Mouse (Mus musculus): Measurements from ENCODE around the gene Kctd3. TPM values are rescaled to one million over a fixed set of nuclear protein-coding genes. Genes with fewer than 3 reads are reported as not detected.
"Not testable (repeated sequence)": the region's sequence is repeated elsewhere in the genome, so short reads cannot be mapped to it uniquely, and the experiment has no call there.

Gene Kctd3
- 68.0 and 73.3 TPM in 2 replicates for total RNA-seq (2017)

DNA sequence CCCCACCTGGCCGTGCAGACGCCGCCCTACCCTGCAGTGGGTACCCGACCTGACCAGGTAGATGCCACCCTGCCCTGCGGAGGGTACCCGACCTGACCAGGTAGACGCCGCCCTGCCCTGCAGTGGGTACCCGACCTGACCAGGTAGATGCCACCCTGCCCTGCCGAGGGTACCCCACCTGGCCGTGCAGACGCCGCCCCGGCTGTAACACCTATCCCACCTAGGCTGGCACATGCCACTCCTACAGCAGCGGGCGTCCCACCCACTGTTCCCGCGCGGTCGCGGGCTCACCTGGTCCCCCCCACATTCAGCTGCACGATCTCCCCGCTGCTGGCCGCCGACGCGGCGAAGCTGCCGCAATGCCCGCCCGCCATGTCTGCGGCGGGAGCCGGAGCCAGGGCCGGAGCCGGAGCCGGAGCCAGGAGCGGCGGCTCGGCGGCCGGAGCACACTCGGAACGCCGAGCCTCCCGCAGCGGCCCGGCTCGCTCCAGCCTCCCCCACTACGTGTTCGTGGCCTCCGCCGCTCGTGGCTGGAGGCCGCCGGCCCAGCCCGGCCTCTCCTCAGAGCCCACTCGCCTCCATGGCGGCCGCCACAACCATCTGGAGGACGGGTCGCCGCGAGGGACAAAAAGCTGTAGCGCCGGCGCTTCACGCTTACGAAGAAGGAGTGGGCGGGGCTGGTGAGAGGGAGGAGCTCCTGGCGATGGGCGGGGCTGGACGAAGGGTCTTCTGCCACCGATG lies at the start of gene Kctd3:
TSS of gene Kctd3 (minus strand) at position 603 of the 741 bp plus-strand sequence.
- peak; percentile 93 for ATAC-seq (ENCODE audit: extremely low read depth, insufficient number of reproducible peaks, low FRiP score, poor library complexity, severe bottlenecking)

DNA sequence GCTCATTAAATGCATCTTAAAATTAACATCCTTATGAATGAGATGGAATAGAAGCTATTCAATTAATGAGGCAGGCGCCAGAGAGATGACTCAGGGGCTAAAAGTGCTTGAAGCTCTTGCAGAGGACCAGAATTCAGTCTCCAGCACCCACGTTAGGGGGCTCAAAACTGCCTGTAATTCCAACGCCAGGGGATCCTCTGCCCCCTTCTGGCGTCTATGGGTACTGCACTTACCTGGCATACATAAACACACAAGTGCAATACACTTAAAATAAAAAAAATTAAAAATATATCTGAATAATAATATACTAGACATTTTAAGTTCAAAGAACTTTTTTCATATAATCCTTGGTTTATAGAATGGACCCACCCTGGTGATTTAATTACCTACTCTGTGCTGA lies 49.8 kb upstream of the Kctd3 start:
- no peak for ATAC-seq (ENCODE audit: extremely low read depth, insufficient number of reproducible peaks, low FRiP score, poor library complexity, severe bottlenecking)

DNA sequence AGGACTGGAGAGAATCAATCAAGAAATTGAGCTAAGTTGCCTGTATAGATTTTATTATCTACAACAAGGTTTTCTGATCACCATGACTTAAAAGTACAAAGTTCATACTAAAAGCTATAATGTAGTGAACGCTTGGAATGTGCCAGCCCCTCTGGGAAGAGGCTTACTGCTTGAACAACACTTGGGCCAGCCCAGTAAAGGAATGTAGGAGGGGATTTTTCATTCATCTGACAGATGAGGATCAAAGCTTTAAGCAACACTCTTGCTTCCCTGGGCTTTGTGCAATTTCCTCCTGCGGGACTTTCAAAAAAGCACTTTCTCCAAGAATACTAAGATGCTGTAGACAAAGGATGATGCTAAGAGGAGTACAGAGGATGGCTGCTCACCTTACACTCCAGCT lies 48.3 kb upstream of the Kctd3 start:
- ATAC-seq (ENCODE audit: extremely low read depth, insufficient number of reproducible peaks, low FRiP score, poor library complexity, severe bottlenecking), result no peak

DNA sequence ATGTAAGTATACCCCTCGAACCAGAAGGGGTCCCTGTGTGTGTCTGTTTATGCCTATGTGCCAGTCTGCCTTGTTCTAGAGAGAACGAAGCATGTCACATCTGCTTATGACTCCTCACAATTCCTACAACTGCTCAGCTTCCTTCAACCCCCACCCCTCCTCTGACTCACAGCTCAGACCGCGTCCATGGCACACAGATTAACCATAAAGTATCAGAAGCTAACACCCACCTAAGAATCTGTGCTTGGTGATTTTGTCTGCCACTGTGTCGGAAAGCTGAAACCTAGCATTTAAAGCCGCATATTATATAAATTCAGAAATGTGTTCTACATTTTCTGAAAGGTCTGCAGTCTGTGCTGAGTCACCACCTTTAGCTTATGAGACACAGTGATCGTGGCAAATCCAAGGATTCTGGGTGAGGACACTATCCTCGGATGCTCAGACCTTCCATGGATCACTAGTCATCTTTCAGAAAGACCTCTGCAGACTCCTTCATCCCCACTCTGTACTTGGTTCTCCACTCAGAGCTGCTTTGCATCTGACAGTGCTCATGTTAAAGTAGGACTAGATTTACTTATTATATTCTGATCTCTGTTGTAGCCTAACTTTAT lies 47.4 kb upstream of the Kctd3 start:
- ATAC-seq (ENCODE audit: extremely low read depth, insufficient number of reproducible peaks, low FRiP score, poor library complexity, severe bottlenecking), result no peak

DNA sequence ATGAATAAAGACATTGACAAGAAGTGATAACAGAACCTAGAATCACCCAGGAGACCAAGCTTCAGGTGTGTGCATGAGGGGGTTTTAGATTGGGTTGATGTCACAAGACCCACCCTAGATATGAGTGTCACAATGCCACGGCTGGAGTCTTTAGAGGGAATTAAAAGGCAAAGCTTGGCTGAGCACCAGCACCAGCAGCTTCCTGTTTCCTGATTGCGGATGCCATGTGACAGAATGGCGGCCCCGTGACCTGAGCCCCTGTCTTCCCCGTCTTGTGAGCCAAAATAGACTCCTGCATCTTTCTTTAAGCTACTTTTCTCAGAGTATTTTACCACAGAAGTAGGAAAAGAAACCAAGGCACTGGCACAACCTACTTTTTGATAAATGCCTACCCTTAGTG lies 46.5 kb upstream of the Kctd3 start:
- ATAC-seq (ENCODE audit: extremely low read depth, insufficient number of reproducible peaks, low FRiP score, poor library complexity, severe bottlenecking), result 0 out of 2 replicates have a peak, but pooled peaks have one; percentile 19

DNA sequence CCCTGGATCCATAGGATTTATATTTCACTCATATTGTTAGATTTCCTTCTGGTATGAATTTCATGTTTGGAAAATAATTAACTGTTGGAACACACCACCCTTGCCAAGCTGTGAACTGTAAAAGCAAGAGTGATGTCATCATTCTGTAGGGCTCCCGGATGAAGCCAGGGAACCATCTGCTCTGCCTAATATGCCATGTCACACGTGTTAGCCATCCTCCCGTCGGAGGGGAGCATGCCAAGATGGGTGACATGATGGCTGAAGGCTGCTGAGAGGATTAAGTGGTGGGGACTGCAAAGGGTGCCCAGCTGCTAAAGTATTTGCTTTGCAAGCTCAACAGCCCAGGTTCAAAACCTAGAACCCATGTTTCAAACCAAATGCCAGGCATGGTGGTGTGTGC lies 44.5 kb upstream of the Kctd3 start:
- ATAC-seq (ENCODE audit: extremely low read depth, insufficient number of reproducible peaks, low FRiP score, poor library complexity, severe bottlenecking), result no peak

DNA sequence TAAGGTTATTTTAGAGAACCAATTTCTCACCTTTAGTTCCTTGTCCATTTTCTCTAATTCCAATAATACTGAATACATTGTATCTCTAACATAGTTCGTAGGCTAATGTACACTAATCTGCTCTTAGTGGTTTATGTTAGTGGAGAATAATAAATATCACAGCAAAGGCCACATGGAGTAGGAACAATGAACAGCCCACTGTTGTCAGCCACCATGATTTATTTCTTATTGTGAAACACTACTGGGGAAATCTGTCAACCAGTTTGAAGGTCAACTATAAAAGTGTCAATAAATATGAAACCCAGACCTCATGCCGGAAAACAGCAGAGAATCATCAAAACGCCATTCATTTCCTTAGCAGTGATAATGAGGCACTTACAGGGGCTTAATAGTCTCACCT lies 42.5 kb upstream of the Kctd3 start:
- ATAC-seq (ENCODE audit: extremely low read depth, insufficient number of reproducible peaks, low FRiP score, poor library complexity, severe bottlenecking), result no peak

DNA sequence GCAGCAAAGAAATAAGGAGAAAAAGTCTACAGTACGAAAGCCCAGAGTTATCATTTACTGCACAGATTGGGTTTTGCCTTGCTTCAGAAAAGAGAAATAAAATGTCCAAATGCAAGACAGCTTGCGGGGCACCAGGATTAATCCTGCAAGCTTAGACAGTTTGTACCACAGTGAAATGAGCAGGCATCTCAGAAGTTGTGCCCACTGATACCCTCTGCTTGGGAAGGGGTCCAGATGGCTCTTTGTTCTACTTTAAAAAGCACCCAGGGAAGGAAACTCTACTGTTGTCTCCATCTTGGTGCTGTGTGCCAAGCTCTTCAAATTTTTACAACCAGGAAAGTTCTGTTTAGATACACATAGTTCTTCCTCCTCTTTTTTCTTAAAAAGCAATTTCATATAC lies 40.7 kb upstream of the Kctd3 start:
- ATAC-seq (ENCODE audit: extremely low read depth, insufficient number of reproducible peaks, low FRiP score, poor library complexity, severe bottlenecking), result no peak

DNA sequence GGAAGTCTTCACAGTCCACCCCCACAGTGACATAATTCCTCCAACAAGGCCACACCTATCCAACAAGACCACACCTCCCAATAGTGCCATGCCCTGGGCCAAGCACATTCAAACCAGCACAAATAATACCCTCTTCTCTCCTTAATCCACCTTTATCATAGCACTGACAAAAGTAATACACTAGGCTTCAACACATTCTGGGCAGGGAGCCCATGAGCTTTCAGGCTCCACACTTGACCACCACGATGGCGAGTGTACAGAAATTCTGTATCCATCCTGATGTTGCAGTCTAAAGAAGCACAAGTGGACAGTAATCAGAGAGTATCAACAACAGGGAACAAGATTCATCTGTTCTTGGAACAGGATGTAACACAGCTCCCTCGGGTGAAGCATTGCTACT lies 40.3 kb upstream of the Kctd3 start:
- ATAC-seq (ENCODE audit: extremely low read depth, insufficient number of reproducible peaks, low FRiP score, poor library complexity, severe bottlenecking), result no peak

DNA sequence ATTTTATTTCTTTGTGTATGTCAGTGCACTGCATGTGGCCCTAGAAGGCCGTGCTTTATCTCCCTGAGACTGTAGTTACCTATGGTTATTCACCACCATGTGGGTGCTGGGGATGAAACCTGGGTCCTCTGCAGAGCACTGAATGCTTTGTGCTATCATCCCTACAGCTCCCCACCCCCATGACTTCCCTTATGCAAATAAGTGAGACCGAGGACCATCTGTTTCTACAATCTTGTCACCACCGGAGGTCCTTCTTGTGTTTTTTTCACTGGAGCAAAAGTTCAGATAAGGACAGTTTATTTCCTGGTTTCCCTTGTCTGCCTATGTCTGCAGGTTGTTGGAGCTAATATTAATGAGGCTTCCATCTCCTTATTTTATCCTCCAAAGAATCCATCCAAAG lies 39.2 kb upstream of the Kctd3 start:
- no peak for ATAC-seq (ENCODE audit: extremely low read depth, insufficient number of reproducible peaks, low FRiP score, poor library complexity, severe bottlenecking)

DNA sequence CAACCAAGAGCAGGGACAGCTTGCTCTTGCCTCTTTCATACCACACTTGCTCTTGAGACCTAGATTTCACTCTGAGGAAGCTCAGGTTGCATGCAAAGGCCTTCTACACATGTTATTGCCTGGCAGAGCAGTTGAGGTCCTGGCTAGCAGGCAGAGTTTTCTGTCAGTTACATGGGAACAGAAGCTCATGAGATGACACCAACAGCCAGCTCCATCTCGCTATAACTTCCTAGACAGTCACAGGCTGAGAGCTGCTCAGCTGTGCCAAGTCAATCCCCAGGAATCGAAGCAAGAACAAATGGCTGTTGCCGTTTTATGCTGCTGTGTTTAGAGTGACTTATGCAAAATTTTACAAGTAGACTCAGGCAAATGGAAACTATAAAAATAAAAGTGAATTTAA lies 38.7 kb upstream of the Kctd3 start:
- no peak for ATAC-seq (ENCODE audit: extremely low read depth, insufficient number of reproducible peaks, low FRiP score, poor library complexity, severe bottlenecking)

DNA sequence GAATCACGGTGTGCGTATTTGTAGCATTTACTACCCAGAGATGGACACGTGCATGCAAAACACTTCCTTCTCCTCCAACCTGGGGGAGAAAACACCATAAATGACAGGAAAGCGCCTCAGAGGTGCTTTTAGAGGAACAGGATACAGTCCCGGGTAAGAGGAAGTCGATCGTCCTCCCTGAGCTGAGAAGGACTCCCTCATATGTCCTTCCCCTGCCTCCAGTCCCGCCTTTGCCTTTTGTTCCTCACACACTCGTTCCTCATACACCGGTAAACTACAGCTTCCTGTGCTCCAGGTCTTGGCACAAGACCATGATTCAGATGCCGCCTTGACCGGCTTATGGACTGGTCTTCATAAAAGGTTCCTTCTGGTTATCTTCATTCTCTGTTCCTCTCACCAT lies 33.6 kb upstream of the Kctd3 start:
- no peak for ATAC-seq (ENCODE audit: extremely low read depth, insufficient number of reproducible peaks, low FRiP score, poor library complexity, severe bottlenecking)

DNA sequence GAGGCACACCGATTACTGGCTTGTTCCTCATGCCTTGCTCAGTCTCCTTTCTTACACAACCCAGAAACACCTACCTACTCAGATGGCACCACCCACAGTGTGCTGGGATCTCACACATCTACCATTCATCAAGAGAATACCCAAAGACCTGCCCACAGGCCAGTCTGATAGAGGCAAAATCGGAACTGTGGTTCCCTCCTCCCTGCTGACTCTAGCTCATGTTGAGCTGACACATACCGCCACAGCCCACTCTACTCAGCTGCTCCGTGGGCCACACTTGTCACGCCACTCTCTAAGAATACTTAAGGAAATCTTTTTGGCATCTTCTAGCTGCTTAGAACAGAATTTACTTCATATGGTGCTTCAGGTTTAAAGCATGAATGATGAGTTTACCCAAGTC lies 31.7 kb upstream of the Kctd3 start:
- no peak for ATAC-seq (ENCODE audit: extremely low read depth, insufficient number of reproducible peaks, low FRiP score, poor library complexity, severe bottlenecking)

DNA sequence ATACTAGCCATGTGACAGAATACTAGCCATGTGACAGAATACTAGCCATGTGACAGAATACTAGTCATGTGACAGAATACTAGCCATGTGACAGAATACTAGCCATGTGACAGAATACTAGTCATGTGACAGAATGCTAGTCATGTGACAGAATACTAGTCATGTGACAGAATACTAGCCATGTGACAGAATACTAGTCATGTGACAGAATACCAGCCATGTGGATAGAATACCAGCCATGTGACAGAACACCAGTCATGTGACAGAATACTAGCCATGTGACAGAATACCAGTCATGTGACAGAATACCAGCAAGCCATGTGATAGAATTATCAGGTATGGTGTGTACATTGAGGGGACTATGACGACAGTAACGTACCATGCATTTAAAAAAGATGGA lies 25.2 kb upstream of the Kctd3 start:
- not testable (repeated sequence) for ATAC-seq (ENCODE audit: extremely low read depth, insufficient number of reproducible peaks, low FRiP score, poor library complexity, severe bottlenecking)

DNA sequence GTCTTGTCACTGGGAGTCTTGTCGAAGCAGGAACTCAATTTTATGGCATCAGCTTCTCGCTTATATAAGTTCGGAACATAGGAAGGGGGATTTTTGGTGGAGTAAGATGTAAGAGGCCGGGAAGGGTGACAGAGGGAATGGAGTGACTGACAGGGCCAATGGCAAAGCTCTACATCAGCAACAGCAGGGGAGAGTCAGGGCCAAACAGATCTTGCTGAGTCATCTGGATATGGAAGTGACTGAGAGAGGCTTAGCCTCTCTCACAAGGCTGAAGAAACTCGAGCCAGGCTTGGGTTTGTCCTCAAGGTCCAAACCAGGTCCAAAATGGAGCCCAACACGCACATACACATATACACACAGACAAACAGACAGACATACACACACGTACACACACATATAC lies 23.3 kb upstream of the Kctd3 start:
- no peak for ATAC-seq (ENCODE audit: extremely low read depth, insufficient number of reproducible peaks, low FRiP score, poor library complexity, severe bottlenecking)

DNA sequence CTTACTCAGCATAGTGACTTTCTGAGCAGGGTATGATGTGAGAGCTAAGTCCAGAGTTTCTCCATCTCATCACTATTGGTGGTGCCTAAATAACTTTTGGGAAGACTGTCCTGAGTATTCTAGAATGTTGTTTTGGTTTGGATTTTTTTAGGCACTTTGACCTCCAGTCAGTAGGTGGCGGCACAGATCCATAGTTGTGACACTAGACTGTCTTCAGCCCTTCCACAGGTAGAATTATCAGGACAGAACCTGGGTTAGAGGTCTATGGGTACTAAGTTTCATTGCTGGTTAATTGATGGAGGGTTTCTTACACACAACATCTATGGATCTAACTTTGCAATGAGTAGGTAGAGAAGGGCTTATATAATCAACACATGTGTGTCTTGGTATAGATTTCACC lies 20.6 kb upstream of the Kctd3 start:
- peak; percentile 39; the same call in 1 of the 2 replicates for ATAC-seq (ENCODE audit: extremely low read depth, insufficient number of reproducible peaks, low FRiP score, poor library complexity, severe bottlenecking)

DNA sequence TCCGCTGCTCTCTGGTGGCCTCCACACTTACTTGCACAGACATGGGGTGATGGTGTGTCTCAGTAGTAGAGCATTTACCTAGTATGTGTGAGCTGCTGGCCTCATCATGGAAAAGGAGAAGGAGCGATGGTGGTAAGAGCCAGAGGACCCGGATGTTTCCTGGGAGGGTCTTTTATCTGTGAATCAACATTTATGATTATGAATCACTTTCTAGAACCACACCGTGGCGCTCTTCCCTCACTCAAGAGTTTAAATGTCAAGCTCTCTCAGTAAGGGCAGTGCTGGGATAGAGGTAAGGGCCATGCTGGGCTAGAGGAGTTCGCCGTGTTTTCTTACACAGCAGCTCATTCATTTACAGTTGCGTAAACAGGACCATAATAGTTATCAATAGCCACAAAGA lies 19.2 kb upstream of the Kctd3 start:
- ATAC-seq (ENCODE audit: extremely low read depth, insufficient number of reproducible peaks, low FRiP score, poor library complexity, severe bottlenecking), result no peak

DNA sequence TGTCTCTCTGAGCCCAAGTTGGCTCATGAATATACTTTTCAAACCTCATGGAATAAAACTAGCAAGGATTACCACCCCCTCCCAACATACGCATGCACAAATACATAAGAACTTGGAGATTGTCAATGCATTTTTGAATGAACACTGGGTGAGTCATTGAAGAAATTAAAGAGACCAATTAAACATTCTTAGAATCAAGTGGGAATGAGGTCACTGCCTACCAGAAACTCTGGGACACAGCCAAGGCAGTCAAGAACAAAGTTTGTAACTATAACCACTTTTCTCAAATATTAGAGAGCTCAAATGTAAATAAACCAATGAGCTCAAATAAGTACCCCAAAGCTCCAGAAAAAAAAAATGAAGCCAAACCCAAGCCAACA lies 16.1 kb upstream of the Kctd3 start:
- ATAC-seq (ENCODE audit: extremely low read depth, insufficient number of reproducible peaks, low FRiP score, poor library complexity, severe bottlenecking), result no peak

DNA sequence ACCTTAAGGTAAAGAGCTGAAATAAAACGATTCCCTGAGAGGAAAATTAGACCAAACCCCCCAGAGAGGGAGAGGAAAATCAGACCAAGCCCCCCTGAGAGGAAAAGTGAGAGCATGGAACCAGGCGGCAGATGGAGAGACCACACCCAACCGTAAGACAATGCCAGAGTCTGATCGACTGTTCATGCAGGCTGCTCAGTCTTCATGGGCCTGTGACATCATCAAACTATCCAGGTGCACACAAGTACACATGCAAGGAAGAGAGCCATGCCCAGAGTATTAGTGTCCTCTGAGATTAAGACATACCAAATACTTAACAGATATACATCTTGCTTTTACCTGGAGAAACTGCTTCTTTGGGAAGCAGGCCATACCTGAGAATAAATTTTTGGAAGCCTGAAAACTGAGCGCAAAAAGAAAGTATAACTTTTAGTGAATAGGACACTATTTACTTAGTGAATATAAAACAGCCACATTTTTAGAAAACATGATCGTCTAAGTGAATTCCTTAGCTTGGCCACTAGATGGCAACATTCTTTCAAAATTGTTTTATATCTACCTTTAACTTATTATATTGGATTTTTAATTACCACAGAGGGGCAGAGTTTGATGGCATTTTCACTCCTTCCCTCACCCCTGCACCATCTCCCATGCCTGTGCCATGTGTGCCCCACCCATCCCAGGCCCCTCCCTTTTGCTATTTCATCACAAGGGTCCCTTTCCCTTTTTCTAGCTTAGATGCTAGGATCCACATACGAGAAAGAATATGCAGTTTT lies 15.5 kb upstream of the Kctd3 start:
- ATAC-seq (ENCODE audit: extremely low read depth, insufficient number of reproducible peaks, low FRiP score, poor library complexity, severe bottlenecking), result peak; percentile 39; the same call in 1 of the 2 replicates

DNA sequence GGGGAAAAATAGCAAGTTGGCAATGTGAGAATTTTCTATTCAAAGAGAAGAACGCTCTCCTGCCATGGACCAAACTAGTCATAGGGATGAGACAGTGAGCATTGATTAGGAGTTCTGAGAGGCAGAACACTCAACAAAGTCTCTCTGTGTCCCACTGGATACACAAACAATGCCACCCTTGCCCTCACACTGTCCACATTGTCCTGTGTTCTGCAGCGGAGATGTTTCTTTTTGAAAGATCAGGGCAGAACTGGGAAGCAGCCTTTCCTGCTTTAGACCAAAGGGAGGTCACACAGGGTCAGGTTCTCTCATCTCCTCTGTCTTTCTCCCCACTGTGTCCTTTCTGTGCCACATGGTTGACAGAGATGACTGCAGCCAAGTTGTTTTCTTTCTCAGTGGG lies 7.7 kb upstream of the Kctd3 start:
- ATAC-seq (ENCODE audit: extremely low read depth, insufficient number of reproducible peaks, low FRiP score, poor library complexity, severe bottlenecking), result no peak

Measured in neutrophil, adult 5-6 weeks (primary cell).